Mouse (Mus musculus) intestine, postnatal 0 days (tissue): ENCODE measurements around the gene Banf1. TPM values are rescaled to one million over a fixed set of nuclear protein-coding genes. Genes with fewer than 3 reads are reported as not detected.

Source experiments
- ATAC-seq: fragments of 200-750 bp; cut with Nextera tagmentation; 2 replicates; pipeline ENCODE4 v1.8.0; 2017; ENCODE audit warnings: mild to moderate bottlenecking, moderate TSS enrichment, moderate library complexity
- H3K27ac ChIP-seq: fragments of 300-500 bp; sonication (generic); 2 replicates; pipeline ENCODE4 v1.5.1; 2014; ENCODE audit warnings: mild to moderate bottlenecking, low read depth, low read length, moderate library complexity
- H3K27me3 ChIP-seq: fragments of 300-500 bp; sonication (generic); replicated peaks from 2 replicates; pipeline ENCODE4 v1.6.1; 2014; ENCODE audit warnings: low read length, mixed read lengths; ENCODE audit not compliant: control insufficient read depth, insufficient read depth
- H3K36me3 ChIP-seq: fragments of 300-500 bp; sonication (generic); 2 replicates; pipeline ENCODE4 v1.6.1; 2014; ENCODE audit warnings: mild to moderate bottlenecking, moderate library complexity; ENCODE audit not compliant: control insufficient read depth, insufficient read depth
- H3K4me1 ChIP-seq: fragments of 300-500 bp; sonication (generic); replicated peaks from 2 replicates; pipeline ENCODE4 v1.6.1; 2014; ENCODE audit warnings: antibody characterized with exemption, low read length, mixed read lengths; ENCODE audit not compliant: control insufficient read depth, insufficient read depth
- H3K4me2 ChIP-seq: fragments of 300-500 bp; sonication (generic); replicated peaks from 2 replicates; pipeline ENCODE4 v1.6.1; 2014; ENCODE audit warnings: low read depth, mild to moderate bottlenecking, moderate library complexity
- H3K4me3 ChIP-seq: fragments of 300-500 bp; sonication (generic); 2 replicates; pipeline ENCODE4 v1.5.1; 2014; ENCODE audit warnings: low read depth, low read length
- H3K9ac ChIP-seq: fragments of 300-500 bp; sonication (generic); 2 replicates; pipeline ENCODE4 v1.6.1; 2014; ENCODE audit warnings: mild to moderate bottlenecking, low read depth, low read length
- H3K9me3 ChIP-seq: fragments of 300-500 bp; sonication (generic); 2 replicates; pipeline ENCODE4 v1.6.1; 2016; ENCODE audit warnings: mixed run types; ENCODE audit not compliant: control insufficient read depth
- CTCF ChIP-seq: sonication (generic); IDR thresholded peaks from 2 replicates; pipeline ENCODE4 v1.5.1; 2016; ENCODE audit warnings: low read depth, mild to moderate bottlenecking, control low read depth, antibody characterized with exemption, moderate library complexity
- WGBS: fragments of 180-500 bp; shearing (Covaris S2); extraction: QIAGEN DNeasy Blood & Tissue Kit; methylation state at CpG from one replicate; pipeline ENCODE4 v1.1.7; 2014; 5-methylcytosine and 5-hydroxymethylcytosine counted together
- polyA plus RNA-seq: library from polyadenylated mRNA; unstranded; fragments of >200 nt; fragmentation: Nextera tagmentation; extraction: Ambion mirVana; gene quantifications from 2 replicates; pipeline ENCODE4 v1.2.1, GENCODE M21; 2015

Gene Banf1
- polyA plus RNA-seq, 1 experiment from 2014 or later: 329 TPM

GRCm38 (mm10) chr19:5323801-5324200, 43.2 kb downstream of the Banf1 start:
- no peaks in the 10 kb centered on the region for H3K4me1 ChIP-seq
- H3K4me3 ChIP-seq: no peak overlapping the region
- H3K9ac ChIP-seq: no peak overlapping the region
- no peak for ATAC-seq
- no peaks in the 10 kb centered on the region for H3K36me3 ChIP-seq
- WGBS: 45% methylated on average over 17 of the region's 17 CpGs
- no peaks in the 10 kb centered on the region for H3K27me3 ChIP-seq
- H3K4me2 ChIP-seq: 0 out of 2 replicates have a peak overlapping the region, but pooled peaks have one; percentile 17
- no peaks in the 10 kb centered on the region for H3K9me3 ChIP-seq
- TF ChIP-seq CTCF: no peak
- no peak overlapping the region for H3K27ac ChIP-seq

Other genes with a start within 250 kb of the Banf1 start
- 8.0 and 9.1 TPM in 2 replicates for gene Klc2, start 248.6 kb downstream of the Banf1 start, polyA plus RNA-seq
- 6.2 and 6.6 TPM in 2 replicates for gene Pacs1, start 94.0 kb downstream of the Banf1 start, polyA plus RNA-seq
- 160 and 172 TPM in 2 replicates for gene Sf3b2, start 71.7 kb downstream of the Banf1 start, polyA plus RNA-seq
- gene Gal3st3, start 68.8 kb downstream of the Banf1 start, polyA plus RNA-seq: 0.55 and 0.67 TPM in 2 replicates
- not detected in 2 replicates for gene Catsper1, start 31.4 kb downstream of the Banf1 start, polyA plus RNA-seq
- gene Cst6, start 17.6 kb downstream of the Banf1 start, polyA plus RNA-seq: 624 and 632 TPM in 2 replicates
- gene Eif1ad, start 427 bp downstream of the Banf1 start, polyA plus RNA-seq: 81.2 and 88.1 TPM in 2 replicates
- gene Sart1, start 21.5 kb upstream of the Banf1 start, polyA plus RNA-seq: 53.7 and 63.0 TPM in 2 replicates
- gene Tsga10ip, start 35.4 kb upstream of the Banf1 start, polyA plus RNA-seq: 0.27 and 0.59 TPM in 2 replicates
- gene Drap1, start 57.8 kb upstream of the Banf1 start, polyA plus RNA-seq: 136 and 137 TPM in 2 replicates
- gene AI837181, start 58.0 kb upstream of the Banf1 start, polyA plus RNA-seq: 33.0 and 34.2 TPM in 2 replicates
- not detected in 2 replicates for gene Fosl1, start 80.4 kb upstream of the Banf1 start, polyA plus RNA-seq
- 7.3 and 7.5 TPM in 2 replicates for gene Ccdc85b, start 90.7 kb upstream of the Banf1 start, polyA plus RNA-seq
- 116 and 130 TPM in 2 replicates for gene Fibp, start 93.4 kb upstream of the Banf1 start, polyA plus RNA-seq
- 0.85 and 0.92 TPM in 2 replicates for gene Ctsw, start 101.3 kb upstream of the Banf1 start, polyA plus RNA-seq
- 39.4 and 40.7 TPM in 2 replicates for gene Efemp2, start 106.8 kb upstream of the Banf1 start, polyA plus RNA-seq
- gene Mus81, start 121.2 kb upstream of the Banf1 start, polyA plus RNA-seq: 12.4 and 14.4 TPM in 2 replicates
- gene Cfl1, start 123.3 kb upstream of the Banf1 start, polyA plus RNA-seq: 1,685 and 1,786 TPM in 2 replicates
- not detected in 2 replicates for gene 1700020D05Rik, start 136.6 kb upstream of the Banf1 start, polyA plus RNA-seq
- 3.8 and 4.5 TPM in 2 replicates for gene Snx32, start 143.4 kb upstream of the Banf1 start, polyA plus RNA-seq
- gene Ovol1, start 193.5 kb upstream of the Banf1 start, polyA plus RNA-seq: 19.2 and 24.1 TPM in 2 replicates
- gene Ap5b1, start 200.9 kb upstream of the Banf1 start, polyA plus RNA-seq: 13.0 and 15.9 TPM in 2 replicates
- gene Rnaseh2c, start 234.7 kb upstream of the Banf1 start, polyA plus RNA-seq: 73.8 and 81.0 TPM in 2 replicates
- gene Kat5, start 243.1 kb upstream of the Banf1 start, polyA plus RNA-seq: 37.4 and 38.6 TPM in 2 replicates